ENCODE assay signal across 13 mouse cellular contexts in the genomic region with DNA sequence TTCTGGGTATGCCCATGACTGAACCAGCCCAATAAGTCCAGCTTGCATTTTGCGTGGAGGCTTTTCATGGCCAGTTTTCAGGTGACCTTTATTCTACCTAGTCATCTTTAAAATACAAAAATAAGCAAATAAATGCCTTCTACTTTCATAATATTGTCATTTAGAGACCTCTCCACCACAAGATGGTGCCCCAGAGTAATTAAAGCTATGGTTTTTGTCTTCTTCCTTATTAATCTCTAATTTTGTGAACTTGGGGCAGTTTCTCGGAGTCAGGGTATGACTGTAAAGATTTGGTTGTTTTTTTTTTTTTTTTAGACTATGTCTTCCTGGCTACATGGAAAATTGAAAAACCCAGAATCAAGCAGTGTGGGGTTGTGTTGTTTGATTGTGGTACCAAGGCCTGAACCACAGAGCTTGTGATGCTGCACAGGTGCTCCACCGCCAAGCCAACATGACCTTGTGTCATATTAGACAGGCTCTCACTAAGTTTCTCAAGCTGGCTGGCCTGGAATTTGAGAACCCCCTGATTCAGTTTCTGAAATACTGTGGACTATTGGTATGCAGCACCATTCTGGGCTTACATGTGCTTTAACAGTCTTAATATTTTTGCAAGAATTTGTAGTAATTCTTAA. TPM values are rescaled to one million over a fixed set of nuclear protein-coding genes. Genes with fewer than 3 reads are reported as not detected.
A peak's percentile ranks its signal among the peaks of the same experiment; 100 is the strongest.
DNase-seq lines count a peak whose midpoint lies in the region; ATAC-seq and TF ChIP-seq lines count a peak whose summit lies in the region.
"Had no signal": no experiment of that assay in that cellular context is flagged by ENCODE, and none has a peak within 500 bp of the region (broad histone marks: within the 10 kb centered on the region; RNA-seq: fewer than 3 reads in every experiment).

No protein-coding gene starts in this region.

- 88% methylated on average over 3 of the region's 3 CpGs for WGBS in forebrain, postnatal 0 days
- 89% methylated on average over 3 of the region's 3 CpGs for WGBS in forebrain, embryonic 11.5 days

- no peaks in the 10 kb centered on the region for H3K27me3 ChIP-seq in forebrain, postnatal 0 days (ENCODE audit: insufficient read depth, low read length)
- H3K27me3 ChIP-seq in forebrain, embryonic 11.5 days (ENCODE audit: control insufficient read depth, insufficient read depth, low read length) = no peaks in the 10 kb centered on the region
- H3K27me3 ChIP-seq: hindbrain, embryonic 12.5 days; stomach, embryonic 15.5 days had no signal

- no peak overlapping the region for H3K27ac ChIP-seq in forebrain, postnatal 0 days (ENCODE audit: low read depth, low read length)
- H3K27ac ChIP-seq in forebrain, embryonic 11.5 days (ENCODE audit: low read depth, low read length) = no peak overlapping the region
- no peak overlapping the region for H3K27ac ChIP-seq in left cerebral cortex, adult 2 months
- H3K27ac ChIP-seq: hindbrain, embryonic 12.5 days; stomach, embryonic 15.5 days had no signal

- no peak overlapping the region for H3K4me2 ChIP-seq in forebrain, postnatal 0 days (ENCODE audit: low read depth)
- H3K4me2 ChIP-seq in forebrain, embryonic 11.5 days (ENCODE audit: low read depth, low read length, severe bottlenecking) = no peak overlapping the region
- H3K4me2 ChIP-seq: hindbrain, embryonic 12.5 days; stomach, embryonic 15.5 days had no signal

- TF ChIP-seq CTCF in forebrain, postnatal 0 days (IDR thresholded peaks at IDR 0.05; ENCODE audit: low read depth) = peak; percentile 39
- peak; percentile 56 for TF ChIP-seq CTCF in left cerebral cortex, adult 2 months (IDR thresholded peaks at IDR 0.05)

- H3K9ac ChIP-seq in forebrain, postnatal 0 days = no peak overlapping the region
- H3K9ac ChIP-seq in forebrain, embryonic 11.5 days (ENCODE audit: low read length) = no peak overlapping the region
- H3K9ac ChIP-seq: hindbrain, embryonic 12.5 days; stomach, embryonic 15.5 days had no signal

- H3K4me3 ChIP-seq in forebrain, postnatal 0 days (ENCODE audit: low read depth, low read length) = no peak overlapping the region
- H3K4me3 ChIP-seq in forebrain, embryonic 11.5 days (ENCODE audit: low read depth, low read length) = no peak overlapping the region
- no peak overlapping the region for H3K4me3 ChIP-seq in left cerebral cortex, adult 2 months
- H3K4me3 ChIP-seq: hindbrain, embryonic 12.5 days; stomach, embryonic 15.5 days had no signal

- intact Hi-C loops in left cerebral cortex, adult 2 months (cut with DNase I) = loop anchor here (1.0 kb wide), 1 partner anchor 127 kb away; no protein-coding TSS in a partner anchor

- H3K9me3 ChIP-seq in forebrain, postnatal 0 days (ENCODE audit: low read length) = no peaks in the 10 kb centered on the region
- no peaks in the 10 kb centered on the region for H3K9me3 ChIP-seq in forebrain, embryonic 11.5 days (ENCODE audit: control insufficient read depth, low read length)
- H3K9me3 ChIP-seq: hindbrain, embryonic 12.5 days; stomach, embryonic 15.5 days had no signal

- DNase-seq in forebrain, postnatal 0 days = peak; percentile 30
- no peak for DNase-seq in forebrain, embryonic 11.5 days (ENCODE audit: low spot score)
- DNase-seq in left cerebral cortex, adult 2 months (ENCODE audit: extremely low spot score in 1 of 2, low spot score in 2 of 2) = no peak
- no peak for DNase-seq in left cerebral cortex, adult 11 months (ENCODE audit: low spot score)
- DNase-seq in CD4-positive, CD25-positive, alpha-beta regulatory T cell, adult 2 months (ENCODE audit: low read depth, low spot score) = peak; percentile 68
- DNase-seq in lung, postnatal 14 days = peak; percentile 39
- no peak for DNase-seq in testis, postnatal 14 days (ENCODE audit: low spot score)
- DNase-seq in spleen, adult 12 weeks (ENCODE audit: low spot score) = no peak
- DNase-seq: adrenal gland, adult 8-10 months; cerebellum, postnatal 25 days; layer of hippocampus, postnatal 36 days had no signal

- no peaks in the 10 kb centered on the region for H3K36me3 ChIP-seq in forebrain, postnatal 0 days (ENCODE audit: insufficient read depth)
- H3K36me3 ChIP-seq in forebrain, embryonic 11.5 days (ENCODE audit: control insufficient read depth, insufficient read depth, low read length) = no peaks in the 10 kb centered on the region
- H3K36me3 ChIP-seq: hindbrain, embryonic 12.5 days; stomach, embryonic 15.5 days had no signal

- no peaks in the 10 kb centered on the region for H3K4me1 ChIP-seq in forebrain, postnatal 0 days (ENCODE audit: insufficient read depth)
- H3K4me1 ChIP-seq in forebrain, embryonic 11.5 days (replicated peaks; ENCODE audit: control insufficient read depth, insufficient read depth, low read length) = no peaks in the 10 kb centered on the region
- H3K4me1 ChIP-seq: hindbrain, embryonic 12.5 days; stomach, embryonic 15.5 days had no signal

- ATAC-seq in forebrain, postnatal 0 days = no peak
- ATAC-seq in forebrain, embryonic 11.5 days (replicated peaks; ENCODE audit: low FRiP score) = no peak

RNA-seq across cellular contexts. Expression of a gene that starts 11.5 kb away (rescaled TPM):
- total RNA-seq in forebrain, postnatal 0 days (2014; rRNA removed) = 131 and 164 TPM in 2 replicates
- polyA plus RNA-seq in forebrain, postnatal 0 days (2015; fragmentation: Nextera tagmentation; extraction: Ambion mirVana) = 465 and 565 TPM in 2 replicates
- 425 and 448 TPM in 2 replicates for polyA plus RNA-seq in forebrain, embryonic 11.5 days (2014; fragmentation: Nextera tagmentation; extraction: Ambion mirVana)
- 100 to 1,000 TPM; 120 to 136 TPM for total RNA-seq in left cerebral cortex, adult 2 months (2021)

Comparison
In these comparisons a context has a peak if more than half of its experiments do, and no peak if none do; other contexts are left out.
1. DNase-seq: peak in forebrain, postnatal 0 days (single experiment), CD4-positive, CD25-positive, alpha-beta regulatory T cell, adult 2 months (single experiment) and lung, postnatal 14 days (single experiment); none in forebrain, embryonic 11.5 days (single experiment), left cerebral cortex, adult 2 months (0 of 2), left cerebral cortex, adult 11 months (single experiment), testis, postnatal 14 days (single experiment) and spleen, adult 12 weeks (single experiment).